Mouse (Mus musculus) megakaryocyte, embryonic 14.5 days (primary cell): ENCODE results near the gene Mrm1.

Experiments
- FLI1 ChIP-seq: IDR thresholded peaks from 2 replicates; pipeline ENCODE4 v1.6.1; 2012; ENCODE audit warnings: low read length, inconsistent platforms, mixed read lengths
- GATA1 ChIP-seq: IDR thresholded peaks from 3 replicates; pipeline ENCODE4 v1.6.1; 2012; ENCODE audit warnings: mixed read lengths, low read length, inconsistent platforms, borderline replicate concordance

DNA sequence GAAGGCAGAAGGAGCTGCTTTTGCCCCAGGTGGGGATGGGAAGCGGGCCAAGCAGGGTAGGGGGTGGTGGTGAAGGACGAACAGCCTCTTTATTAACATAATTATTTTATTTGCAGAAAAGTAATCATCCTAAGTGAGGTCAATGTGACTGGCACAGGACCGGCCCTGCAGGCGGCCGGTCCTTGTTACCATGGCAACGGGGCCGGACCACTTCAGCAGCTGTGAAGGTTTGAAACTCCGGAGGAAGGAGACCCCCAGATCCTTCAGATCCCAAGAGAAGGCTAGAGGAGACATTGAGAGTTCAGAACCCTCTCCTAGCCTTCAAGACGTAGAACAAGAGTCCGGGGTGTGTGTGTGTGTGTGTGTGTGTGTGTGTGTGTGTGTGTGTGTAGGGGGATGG is 22.3 kb downstream of the Mrm1 start:
- TF ChIP-seq GATA1 (no peak), FLI1 (no peak)
